Mouse (Mus musculus): ENCODE results near the gene Fnbp1l. TPM values are rescaled to one million over a fixed set of nuclear protein-coding genes. Genes with fewer than 3 reads are reported as not detected.
A peak's percentile ranks its signal among the peaks of the same experiment; 100 is the strongest.

Fnbp1l gene
- polyA plus RNA-seq, 1 experiment from 2014 or later = 130 TPM

GRCm38 (mm10) chr3:122520875-122521274, 98.6 kb downstream of the Fnbp1l start:
- 86% methylated on average over 4 of the region's 4 CpGs for WGBS
- Histone ChIP-seq H3K9me3 (ENCODE audit: control insufficient read depth, low read length) (no peaks in the 10 kb centered on the region), H3K4me3 (ENCODE audit: low read depth, low read length) (no peak overlapping the region), H3K4me1 (replicated peaks; ENCODE audit: control insufficient read depth, insufficient read depth, low read length) (0 out of 2 replicates have a peak, but pooled peaks cover 2% of the 10 kb centered on the region), H3K27ac (ENCODE audit: low read depth, low read length) (no peak overlapping the region), H3K9ac (ENCODE audit: low read depth, low read length) (no peak overlapping the region), H3K36me3 (ENCODE audit: control insufficient read depth, insufficient read depth, low read length) (no peaks in the 10 kb centered on the region), H3K4me2 (replicated peaks; ENCODE audit: low read depth, low read length) (no peak overlapping the region), H3K27me3 (ENCODE audit: control insufficient read depth, insufficient read depth, low read length) (no peaks in the 10 kb centered on the region)
- ATAC-seq (ENCODE audit: low FRiP score) = no peak
- no peak for DNase-seq (ENCODE audit: low spot score)

GRCm38 (mm10) chr3:122520365-122520764, 99.2 kb downstream of the Fnbp1l start:
- H3K4me2 ChIP-seq (replicated peaks; ENCODE audit: low read depth, low read length) = no peak overlapping the region
- H3K27ac ChIP-seq (ENCODE audit: low read depth, low read length) = no peak overlapping the region
- H3K36me3 ChIP-seq (ENCODE audit: control insufficient read depth, insufficient read depth, low read length) = no peaks in the 10 kb centered on the region
- DNase-seq (ENCODE audit: low spot score) (no peak), ATAC-seq (ENCODE audit: low FRiP score) (no peak)
- no peaks in the 10 kb centered on the region for H3K9me3 ChIP-seq (ENCODE audit: control insufficient read depth, low read length)
- no peaks in the 10 kb centered on the region for H3K27me3 ChIP-seq (ENCODE audit: control insufficient read depth, insufficient read depth, low read length)
- no peak overlapping the region for H3K9ac ChIP-seq (ENCODE audit: low read depth, low read length)
- H3K4me3 ChIP-seq (ENCODE audit: low read depth, low read length) = no peak overlapping the region
- WGBS = 83% methylated on average over 3 of the region's 3 CpGs
- H3K4me1 ChIP-seq (replicated peaks; ENCODE audit: control insufficient read depth, insufficient read depth, low read length) = 0 out of 2 replicates have a peak, but pooled peaks cover 2% of the 10 kb centered on the region

- H3K9ac ChIP-seq (ENCODE audit: low read depth, low read length) = no peak overlapping the region
- no peak overlapping the region for H3K4me2 ChIP-seq (replicated peaks; ENCODE audit: low read depth, low read length)
- 55% methylated on average over 12 of the region's 13 CpGs for WGBS
- DNase-seq (ENCODE audit: low spot score) (peak; percentile 22), ATAC-seq (ENCODE audit: low FRiP score) (no peak)
- 0 out of 2 replicates have a peak, but pooled peaks cover 2% of the 10 kb centered on the region for H3K4me1 ChIP-seq (replicated peaks; ENCODE audit: control insufficient read depth, insufficient read depth, low read length)
- no peak overlapping the region for H3K4me3 ChIP-seq (ENCODE audit: low read depth, low read length)
- H3K9me3 ChIP-seq (ENCODE audit: control insufficient read depth, low read length) = no peaks in the 10 kb centered on the region
- H3K27me3 ChIP-seq (ENCODE audit: control insufficient read depth, insufficient read depth, low read length) = no peaks in the 10 kb centered on the region
- H3K36me3 ChIP-seq (ENCODE audit: control insufficient read depth, insufficient read depth, low read length) = no peaks in the 10 kb centered on the region
- H3K27ac ChIP-seq (ENCODE audit: low read depth, low read length) = 0 out of 2 replicates have a peak overlapping the region, but pooled peaks have one; percentile 10
These were observed 100.4 kb downstream of the Fnbp1l start for GRCm38 (mm10) chr3:122519082-122519481.

- WGBS = 48% methylated on average over 9 of the region's 9 CpGs
- no peaks in the 10 kb centered on the region for H3K27me3 ChIP-seq (ENCODE audit: control insufficient read depth, insufficient read depth, low read length)
- no peak overlapping the region for H3K4me2 ChIP-seq (replicated peaks; ENCODE audit: low read depth, low read length)
- H3K36me3 ChIP-seq (ENCODE audit: control insufficient read depth, insufficient read depth, low read length) = no peaks in the 10 kb centered on the region
- H3K9ac ChIP-seq (ENCODE audit: low read depth, low read length) = no peak overlapping the region
- H3K27ac ChIP-seq (ENCODE audit: low read depth, low read length) = peak overlapping the region; percentile 42; the same call in 1 of the 2 replicates
- no peaks in the 10 kb centered on the region for H3K9me3 ChIP-seq (ENCODE audit: control insufficient read depth, low read length)
- 0 out of 2 replicates have a peak, but pooled peaks cover 2% of the 10 kb centered on the region for H3K4me1 ChIP-seq (replicated peaks; ENCODE audit: control insufficient read depth, insufficient read depth, low read length)
- H3K4me3 ChIP-seq (ENCODE audit: low read depth, low read length) = no peak overlapping the region
- peak; percentile 41 for DNase-seq (ENCODE audit: low spot score)
- ATAC-seq (ENCODE audit: low FRiP score) = peak; percentile 61
These were observed 101.2 kb downstream of the Fnbp1l start for GRCm38 (mm10) chr3:122518231-122518736.

GRCm38 (mm10) chr3:122517726-122518125, 101.8 kb downstream of the Fnbp1l start:
- Histone ChIP-seq H3K27ac (ENCODE audit: low read depth, low read length) (0 out of 2 replicates have a peak overlapping the region, but pooled peaks have one; percentile 30), H3K4me1 (replicated peaks; ENCODE audit: control insufficient read depth, insufficient read depth, low read length) (0 out of 2 replicates have a peak, but pooled peaks cover 2% of the 10 kb centered on the region), H3K9ac (ENCODE audit: low read depth, low read length) (no peak overlapping the region), H3K4me3 (ENCODE audit: low read depth, low read length) (no peak overlapping the region), H3K4me2 (replicated peaks; ENCODE audit: low read depth, low read length) (no peak overlapping the region), H3K9me3 (ENCODE audit: control insufficient read depth, low read length) (no peaks in the 10 kb centered on the region), H3K36me3 (ENCODE audit: control insufficient read depth, insufficient read depth, low read length) (no peaks in the 10 kb centered on the region), H3K27me3 (ENCODE audit: control insufficient read depth, insufficient read depth, low read length) (no peaks in the 10 kb centered on the region)
- ATAC-seq (ENCODE audit: low FRiP score) (0 out of 2 replicates have a peak, but pooled peaks have one; percentile 29), DNase-seq (ENCODE audit: low spot score) (no peak)
- WGBS = 63% methylated on average over 4 of the region's 4 CpGs

- Histone ChIP-seq H3K4me1 (replicated peaks; ENCODE audit: control insufficient read depth, insufficient read depth, low read length) (0 out of 2 replicates have a peak, but pooled peaks cover 2% of the 10 kb centered on the region), H3K4me3 (ENCODE audit: low read depth, low read length) (no peak overlapping the region), H3K36me3 (ENCODE audit: control insufficient read depth, insufficient read depth, low read length) (no peaks in the 10 kb centered on the region), H3K27ac (ENCODE audit: low read depth, low read length) (no peak overlapping the region), H3K4me2 (replicated peaks; ENCODE audit: low read depth, low read length) (no peak overlapping the region), H3K9ac (ENCODE audit: low read depth, low read length) (no peak overlapping the region), H3K9me3 (ENCODE audit: control insufficient read depth, low read length) (no peaks in the 10 kb centered on the region), H3K27me3 (ENCODE audit: control insufficient read depth, insufficient read depth, low read length) (no peaks in the 10 kb centered on the region)
- DNase-seq (ENCODE audit: low spot score) (no peak), ATAC-seq (ENCODE audit: low FRiP score) (no peak)
- WGBS = 93% methylated on average over 3 of the region's 3 CpGs
These were observed 103.2 kb downstream of the Fnbp1l start for GRCm38 (mm10) chr3:122516327-122516695.

GRCm38 (mm10) chr3:122515568-122516326, 103.8 kb downstream of the Fnbp1l start:
- H3K4me3 ChIP-seq (ENCODE audit: low read depth, low read length) = no peak overlapping the region
- no peak overlapping the region for H3K4me2 ChIP-seq (replicated peaks; ENCODE audit: low read depth, low read length)
- WGBS = 87% methylated on average over 6 of the region's 6 CpGs
- ATAC-seq (ENCODE audit: low FRiP score) (no peak), DNase-seq (ENCODE audit: low spot score) (no peak)
- no peak overlapping the region for H3K9ac ChIP-seq (ENCODE audit: low read depth, low read length)
- no peaks in the 10 kb centered on the region for H3K9me3 ChIP-seq (ENCODE audit: control insufficient read depth, low read length)
- H3K36me3 ChIP-seq (ENCODE audit: control insufficient read depth, insufficient read depth, low read length) = no peaks in the 10 kb centered on the region
- H3K27ac ChIP-seq (ENCODE audit: low read depth, low read length) = no peak overlapping the region
- 0 out of 2 replicates have a peak, but pooled peaks cover 2% of the 10 kb centered on the region for H3K4me1 ChIP-seq (replicated peaks; ENCODE audit: control insufficient read depth, insufficient read depth, low read length)
- H3K27me3 ChIP-seq (ENCODE audit: control insufficient read depth, insufficient read depth, low read length) = no peaks in the 10 kb centered on the region

GRCm38 (mm10) chr3:122512725-122513375, 106.7 kb downstream of the Fnbp1l start:
- H3K4me1 ChIP-seq (replicated peaks; ENCODE audit: control insufficient read depth, insufficient read depth, low read length) = 0 out of 2 replicates have a peak, but pooled peaks cover 2% of the 10 kb centered on the region
- no peaks in the 10 kb centered on the region for H3K27me3 ChIP-seq (ENCODE audit: control insufficient read depth, insufficient read depth, low read length)
- no peak overlapping the region for H3K9ac ChIP-seq (ENCODE audit: low read depth, low read length)
- DNase-seq (ENCODE audit: low spot score) = no peak
- 91% methylated on average over 16 of the region's 16 CpGs for WGBS
- no peak for ATAC-seq (ENCODE audit: low FRiP score)
- no peaks in the 10 kb centered on the region for H3K9me3 ChIP-seq (ENCODE audit: control insufficient read depth, low read length)
- H3K4me3 ChIP-seq (ENCODE audit: low read depth, low read length) = no peak overlapping the region
- no peaks in the 10 kb centered on the region for H3K36me3 ChIP-seq (ENCODE audit: control insufficient read depth, insufficient read depth, low read length)
- H3K27ac ChIP-seq (ENCODE audit: low read depth, low read length) = no peak overlapping the region
- H3K4me2 ChIP-seq (replicated peaks; ENCODE audit: low read depth, low read length) = no peak overlapping the region
